Mouse (Mus musculus) A20 (cell line): Measurements from ENCODE around the gene Drap1.
"Not testable (repeated sequence)": the region's sequence is repeated elsewhere in the genome, so short reads cannot be mapped to it uniquely, and the experiment has no call there.

Experiments used
- DNase-seq: peaks from one replicate; pipeline ENCODE4 v3.0.0-alpha.2; 2011; ENCODE audit warnings: low read depth, low spot score

Gene Drap1

DNA sequence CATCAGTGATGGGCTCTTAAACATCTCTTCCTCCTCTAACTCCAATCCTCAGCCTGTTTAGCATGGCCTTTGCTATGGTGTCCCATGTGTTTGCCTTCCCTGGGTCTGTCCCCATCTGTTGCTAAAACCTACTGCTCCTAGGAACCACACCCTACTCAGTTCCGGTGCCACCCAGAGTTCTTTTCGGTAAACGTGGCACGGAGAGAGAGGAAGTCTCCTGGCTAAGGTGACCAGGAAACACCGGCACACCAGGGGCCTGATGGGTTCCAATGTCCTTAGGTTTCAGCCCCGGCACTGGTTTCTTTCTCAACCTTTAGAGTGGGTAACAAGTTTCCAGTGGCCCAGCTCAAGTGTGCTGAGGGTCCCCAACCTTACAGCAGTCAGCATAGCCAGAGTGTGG lies 4.2 kb downstream of the Drap1 start:
- DNase-seq: no peak

DNA sequence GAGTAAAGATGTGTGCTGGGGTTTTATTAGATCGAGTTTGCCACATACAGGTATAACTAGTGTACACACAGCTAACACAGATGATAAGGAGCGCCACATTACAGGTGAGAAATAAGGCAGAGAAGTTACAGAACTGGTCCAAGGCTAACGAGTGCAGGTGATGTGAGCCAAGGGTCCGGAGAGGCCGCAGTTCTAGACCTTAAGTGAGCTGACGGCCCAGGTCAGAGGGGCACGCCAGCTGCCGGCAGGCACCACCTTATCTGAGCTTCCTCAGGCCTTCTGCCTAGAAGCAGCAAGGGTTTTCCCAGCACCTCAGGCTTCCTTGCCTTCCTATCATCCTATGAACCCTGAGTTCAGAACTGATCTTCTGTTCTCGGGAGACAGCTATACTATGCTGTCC lies 5.1 kb downstream of the Drap1 start:
- DNase-seq: no peak

DNA sequence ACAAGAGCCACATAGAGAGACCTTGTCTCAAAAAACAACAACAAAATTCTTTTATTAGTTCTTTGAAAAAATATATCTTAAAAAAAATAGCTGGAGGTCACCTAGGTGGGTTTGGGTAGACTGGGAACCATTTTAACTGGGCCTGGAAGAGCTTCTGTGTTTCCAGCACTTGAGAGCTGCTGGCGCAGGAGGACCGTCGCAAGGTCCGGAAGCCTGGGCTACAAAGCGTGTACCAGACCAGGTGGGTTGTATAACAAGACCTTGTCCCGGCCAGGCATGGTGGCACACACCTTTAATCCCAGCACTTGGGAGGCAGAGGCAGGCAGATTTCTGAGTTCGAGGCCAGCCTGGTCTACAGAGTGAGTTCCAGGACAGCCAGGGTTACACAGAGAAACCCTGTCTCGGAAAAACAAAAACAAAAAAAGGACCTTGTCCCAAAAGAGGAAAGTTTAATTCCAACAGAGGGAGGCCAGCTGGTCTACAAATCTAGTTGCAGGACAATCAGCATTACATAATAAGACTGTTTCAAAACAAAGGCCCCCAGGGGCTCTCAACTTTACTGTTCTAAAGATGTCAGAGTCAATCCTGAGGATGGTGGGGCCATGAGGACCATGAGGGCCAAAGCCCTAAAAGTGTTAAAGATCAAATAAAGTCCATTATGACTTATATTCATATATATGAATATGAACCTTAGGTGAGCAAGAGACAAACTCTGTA lies 5.9 kb downstream of the Drap1 start:
- no peak for DNase-seq

- no peak for DNase-seq
These were observed 10.2 kb downstream of the Drap1 start for GRCm38 (mm10) chr19:5414534-5414957.

- DNase-seq: no peak
These were observed 10.9 kb downstream of the Drap1 start for GRCm38 (mm10) chr19:5413840-5414239.

DNA sequence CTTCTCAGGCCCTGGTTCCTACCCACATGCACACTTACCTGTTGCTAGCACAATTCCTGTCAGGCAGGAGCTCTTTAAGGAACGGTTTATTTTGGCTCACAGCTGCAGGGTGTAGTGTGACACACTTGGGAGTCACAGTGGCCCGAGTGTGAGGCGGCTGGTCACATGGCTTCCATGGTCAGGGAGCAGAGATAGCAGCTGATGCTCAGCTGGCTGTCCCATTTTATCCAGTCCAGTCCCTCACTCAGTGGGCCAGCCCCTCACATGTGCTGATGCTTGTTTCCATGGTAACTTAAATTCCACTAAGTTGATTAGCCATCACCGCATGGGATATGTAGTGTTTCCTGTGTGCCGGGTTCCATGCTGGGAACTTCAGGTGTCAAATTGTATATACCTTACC lies 12.8 kb downstream of the Drap1 start:
- DNase-seq: no peak

DNA sequence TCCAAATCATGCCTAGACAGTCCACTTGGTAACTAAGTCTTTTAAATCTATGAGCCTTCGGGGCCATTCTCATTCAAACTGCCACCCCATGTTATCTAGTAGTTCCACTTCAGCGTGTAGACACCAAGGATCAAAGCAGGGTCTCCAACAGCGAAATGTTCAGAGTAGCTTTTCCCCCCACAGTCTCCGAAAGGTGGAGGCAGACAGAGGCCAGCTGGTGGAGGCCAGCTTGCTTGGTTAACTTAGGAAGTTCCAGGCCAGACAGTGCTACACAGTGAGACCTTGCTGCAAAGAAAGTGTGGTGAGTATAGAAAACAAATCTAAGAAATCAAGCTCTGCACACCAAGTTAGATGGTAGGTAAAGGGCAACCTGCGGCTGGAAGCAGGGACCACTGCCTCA lies 14.1 kb downstream of the Drap1 start:
- no peak for DNase-seq

GRCm38 (mm10) chr19:5409068-5409467 lies 15.7 kb downstream of the Drap1 start:
- no peak for DNase-seq

DNA sequence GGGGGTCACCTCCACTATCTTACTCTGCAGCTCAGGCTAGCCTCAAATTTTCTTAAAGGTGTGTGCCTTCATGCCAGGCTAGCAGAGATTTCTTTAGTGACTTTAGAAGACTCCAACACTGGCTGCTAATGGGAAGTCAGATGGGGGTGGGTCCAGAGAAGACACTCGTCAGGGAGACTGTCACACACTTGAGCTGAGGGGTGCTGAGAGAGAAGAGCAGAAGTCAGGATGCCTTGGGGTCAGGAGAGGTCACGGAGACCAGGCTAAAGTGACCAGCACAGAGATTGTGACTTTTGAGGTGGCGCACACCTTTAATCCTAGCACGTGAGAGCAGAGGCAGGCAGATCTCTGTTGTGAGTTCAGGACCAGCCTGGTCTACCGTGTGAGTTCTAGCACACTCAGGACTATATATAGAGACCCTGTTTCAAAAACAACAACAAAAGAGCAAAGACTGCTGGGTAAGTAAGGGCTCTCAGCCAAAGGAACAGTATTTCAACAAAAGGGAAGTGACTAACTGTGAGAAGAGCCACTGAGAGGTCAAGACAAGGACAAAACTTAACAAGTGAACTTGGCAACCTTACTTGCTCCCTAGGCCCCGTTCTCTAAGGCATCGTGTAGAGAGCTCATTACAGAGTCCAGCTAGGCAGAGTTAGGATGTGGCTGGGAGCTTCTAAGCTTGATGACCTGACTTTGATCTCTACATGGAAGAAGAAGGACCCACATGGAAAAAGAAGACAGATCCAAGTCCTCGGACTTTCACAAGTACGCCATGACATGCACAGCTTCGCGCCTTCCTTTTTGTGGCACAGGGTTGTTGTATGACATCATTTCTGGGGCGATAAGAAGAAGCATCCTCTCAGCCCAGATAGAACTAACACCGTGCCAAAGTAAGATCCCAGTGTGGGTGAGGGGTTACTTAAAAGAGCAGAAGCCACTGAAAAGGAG lies 16.4 kb downstream of the Drap1 start:
- peak; percentile 47 for DNase-seq

DNA sequence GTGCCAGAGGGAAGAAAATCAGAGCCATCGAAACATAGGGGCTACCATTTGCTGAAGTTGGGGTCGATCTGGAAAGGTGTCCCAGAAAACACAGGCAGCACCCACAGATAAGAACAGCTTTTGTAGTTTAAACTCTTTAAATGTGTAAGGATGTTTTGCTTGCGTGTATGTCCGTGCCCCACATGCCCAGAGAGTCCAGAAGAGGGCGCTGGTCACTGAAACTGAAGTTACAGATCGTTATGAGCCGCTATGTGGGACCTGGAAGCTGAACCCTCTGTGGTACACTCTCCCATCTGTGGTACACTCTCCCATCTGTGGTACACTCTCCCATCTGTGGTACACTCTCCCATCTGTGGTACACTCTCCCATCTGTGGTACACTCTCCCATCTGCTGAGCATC lies 17.6 kb downstream of the Drap1 start:
- DNase-seq: peak; percentile 67

DNA sequence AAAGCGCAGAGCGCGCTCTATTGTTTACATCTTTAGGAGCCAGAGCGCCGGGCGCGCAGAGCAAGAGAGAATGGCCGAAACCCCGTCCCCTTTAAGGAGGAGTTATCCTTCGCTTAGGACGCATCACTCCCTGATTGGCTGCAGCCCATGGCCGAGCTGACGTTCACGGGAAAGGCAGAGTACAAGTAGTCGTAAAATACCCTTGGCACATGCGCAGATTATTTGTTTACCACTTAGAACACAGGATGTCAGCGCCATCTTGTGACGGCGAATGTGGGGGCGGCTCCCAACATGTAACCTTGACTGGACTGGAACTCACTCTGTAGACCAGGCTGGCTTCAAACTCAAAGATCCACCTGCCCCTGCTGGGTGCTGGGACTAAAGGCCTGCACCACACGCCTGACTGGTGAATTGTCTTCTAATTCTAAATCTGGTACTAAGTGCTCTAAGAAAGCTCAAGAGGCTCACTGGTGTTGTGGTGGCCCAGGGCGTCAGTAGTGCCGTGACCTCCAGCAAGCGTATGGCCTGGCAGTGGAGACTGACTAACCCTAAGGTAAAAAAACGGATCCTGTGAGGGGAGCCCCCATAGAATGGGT lies 18.1 kb downstream of the Drap1 start:
- DNase-seq: not testable (repeated sequence)

DNA sequence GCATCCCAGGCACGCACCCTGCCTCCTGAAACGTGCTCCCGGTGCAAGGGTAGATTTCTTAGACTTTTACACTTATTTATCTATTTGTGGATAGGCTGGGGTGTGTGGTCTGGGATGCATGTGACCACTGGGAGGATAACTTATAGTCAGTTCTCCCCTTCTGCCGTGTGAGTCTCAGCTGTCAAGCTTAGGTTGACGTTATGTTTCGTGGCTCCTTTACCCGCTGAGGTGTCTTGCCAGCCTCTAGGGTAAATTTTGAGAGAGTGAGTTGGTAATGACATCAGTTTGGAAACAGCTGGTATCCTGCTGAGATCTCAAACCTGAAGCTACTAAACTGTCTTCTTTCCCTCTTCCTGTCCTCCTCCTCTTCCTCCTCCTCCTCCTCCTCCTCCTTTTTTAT lies 18.9 kb downstream of the Drap1 start:
- DNase-seq: no peak

- DNase-seq: no peak
These were observed 22.5 kb downstream of the Drap1 start, which contains the start of gene Tsga10ip for GRCm38 (mm10) chr19:5402293-5402692. TSS of gene Tsga10ip (minus strand) at chr19:5402526.

GRCm38 (mm10) chr19:5401073-5401472 lies 23.7 kb downstream of the Drap1 start:
- not testable (repeated sequence) for DNase-seq

- peak; percentile 44 for DNase-seq
These were observed 29.4 kb downstream of the Drap1 start for GRCm38 (mm10) chr19:5395371-5395770.

GRCm38 (mm10) chr19:5394168-5394567 lies 30.6 kb downstream of the Drap1 start:
- no peak for DNase-seq

DNA sequence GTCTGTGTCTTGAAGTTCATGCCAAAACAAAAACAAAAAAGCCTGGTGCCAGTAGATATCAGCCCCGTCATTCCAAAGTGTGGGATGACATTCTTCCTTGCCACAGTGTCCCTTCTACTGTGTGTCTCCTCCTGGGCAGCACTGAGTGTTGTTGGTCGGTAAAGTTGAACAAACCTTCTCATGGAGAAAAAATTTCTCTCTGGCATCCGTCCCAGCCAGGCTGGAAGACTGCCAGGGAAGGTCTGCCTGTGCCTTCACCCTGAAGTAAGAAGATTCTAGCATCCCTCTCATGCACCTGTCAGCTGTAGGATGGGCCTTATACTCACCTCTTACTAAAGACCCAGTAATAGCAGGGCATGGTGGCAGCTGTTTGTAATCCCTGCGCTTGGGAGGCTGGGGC lies 31.9 kb downstream of the Drap1 start:
- no peak for DNase-seq

DNA sequence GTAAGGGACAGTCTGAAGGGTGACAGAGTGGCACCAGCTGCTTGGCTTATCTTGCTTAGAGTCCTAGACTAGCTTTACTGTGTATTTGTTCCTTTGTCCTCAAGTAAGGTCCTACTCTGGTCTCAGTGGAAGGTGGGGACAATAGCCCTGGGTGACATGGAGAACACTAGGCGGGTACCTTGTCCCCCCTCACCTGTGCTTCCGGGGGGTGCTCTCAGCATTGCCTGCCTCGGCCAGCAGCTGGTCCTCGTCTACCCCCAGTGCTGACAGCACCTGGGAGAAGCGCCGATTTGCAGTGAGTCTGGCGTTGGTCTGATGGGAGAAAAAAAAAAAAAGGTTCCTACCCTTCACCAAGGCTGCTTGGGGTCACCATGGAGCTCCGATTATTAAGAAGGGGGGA lies 34.4 kb downstream of the Drap1 start:
- DNase-seq: no peak

DNA sequence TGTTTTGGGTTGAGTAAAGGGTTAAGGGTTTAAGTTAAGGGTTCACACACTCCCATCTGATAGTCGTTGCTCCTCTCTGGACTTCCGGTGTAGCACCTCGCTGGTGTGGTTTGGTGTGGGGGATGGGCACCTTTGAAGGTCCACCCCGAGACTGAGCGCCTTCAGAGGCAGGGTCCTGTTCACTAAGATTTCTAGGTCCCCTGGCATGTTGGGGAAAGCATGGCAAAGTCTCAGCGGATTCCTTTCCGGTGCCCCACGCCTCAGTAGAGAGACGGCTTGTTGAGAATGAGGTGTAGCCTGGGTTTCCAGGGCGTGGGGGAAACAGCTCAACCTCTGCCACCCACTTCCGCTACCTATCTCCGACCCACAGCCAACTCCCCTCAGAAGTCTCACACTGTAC lies 35.1 kb downstream of the Drap1 start:
- DNase-seq: peak; percentile 91

DNA sequence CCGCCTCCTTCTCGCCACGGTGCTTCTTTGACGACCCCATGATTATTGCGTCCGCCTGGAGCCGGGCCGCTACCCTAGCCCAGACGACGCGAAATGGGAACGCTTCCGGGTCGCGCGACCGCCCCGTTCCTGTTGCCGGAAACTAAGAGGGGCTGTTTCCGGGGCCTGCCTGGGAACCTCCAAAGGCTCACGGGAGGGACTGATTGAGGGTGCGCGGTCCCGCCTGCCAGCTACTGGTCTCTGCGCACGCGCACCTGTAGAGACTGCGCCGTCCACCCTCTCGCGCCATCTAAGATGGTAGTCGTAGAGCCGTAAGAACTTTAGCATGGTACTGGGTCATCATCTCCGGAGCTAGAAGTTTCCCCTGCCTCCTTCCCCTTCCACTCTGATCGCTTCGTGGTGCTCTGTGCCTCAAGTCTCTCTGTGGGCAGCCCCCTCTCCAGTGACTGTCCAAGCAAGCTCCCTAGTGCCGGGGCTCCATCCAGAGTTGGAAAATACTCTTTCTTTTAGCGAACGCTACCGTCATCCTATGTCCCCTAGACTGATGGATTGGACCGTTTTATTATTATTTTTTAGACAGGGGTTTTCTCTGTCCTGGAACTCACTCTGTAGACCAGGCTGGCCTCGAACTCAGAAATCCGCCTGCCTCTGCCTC lies 36.1 kb downstream of the Drap1 start, which contains the start of gene Sart1:
TSS of gene Sart1 (minus strand) at position 116 of the 655 bp plus-strand sequence.
- peak; percentile 97 for DNase-seq

DNA sequence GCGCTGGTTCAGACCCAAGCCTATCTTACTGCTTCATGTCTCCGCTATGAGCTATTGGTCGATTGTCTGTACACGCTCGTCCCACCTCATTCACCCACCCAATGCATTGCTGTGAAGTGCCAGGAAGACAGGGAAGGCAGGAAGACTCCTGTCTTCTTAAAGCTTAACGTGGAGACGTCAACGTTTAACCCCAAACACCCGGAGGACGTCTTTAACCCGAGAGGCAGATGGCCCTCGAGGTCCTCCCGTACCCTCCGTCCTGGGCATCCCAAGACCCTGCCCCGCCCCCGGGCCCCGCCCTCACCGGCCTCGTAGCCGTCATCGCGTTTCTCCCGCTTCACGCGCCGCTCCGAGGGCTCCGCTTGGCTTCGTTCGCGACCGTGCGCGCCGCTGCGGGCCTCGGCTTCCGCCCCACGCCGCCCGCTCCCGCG lies 36.8 kb downstream of the Drap1 start:
- DNase-seq: peak; percentile 50

- DNase-seq: no peak
These were observed 40.1 kb downstream of the Drap1 start for GRCm38 (mm10) chr19:5384715-5385114.
